Mouse (Mus musculus) lung, postnatal 0 days (tissue): ENCODE data around the gene Dnaaf2. TPM values are rescaled to one million over a fixed set of nuclear protein-coding genes. Genes with fewer than 3 reads are reported as not detected.

Experiments
- ATAC-seq: fragments of 200-750 bp; cut with Nextera tagmentation; 2 replicates; pipeline ENCODE4 v1.8.0; 2017; ENCODE audit warnings: moderate library complexity
- DNase-seq: peaks from one replicate; pipeline ENCODE4 v3.0.0-alpha.2; 2016; ENCODE audit warnings: low spot score
- H3K27ac ChIP-seq: fragments of 300-500 bp; sonication (generic); 2 replicates; pipeline ENCODE4 v1.5.1; 2014; ENCODE audit warnings: antibody characterized with exemption, mild to moderate bottlenecking, low read length, mixed read lengths
- H3K27me3 ChIP-seq: fragments of 300-500 bp; sonication (generic); replicated peaks from 2 replicates; pipeline ENCODE4 v1.6.1; 2014; ENCODE audit warnings: low read length, mixed read lengths; ENCODE audit not compliant: insufficient read depth
- H3K36me3 ChIP-seq: fragments of 300-500 bp; sonication (generic); 2 replicates; pipeline ENCODE4 v1.6.1; 2014; ENCODE audit warnings: low read length, mixed read lengths; ENCODE audit not compliant: insufficient read depth
- H3K4me1 ChIP-seq: fragments of 300-500 bp; sonication (generic); 2 replicates; pipeline ENCODE4 v1.6.1; 2014; ENCODE audit warnings: antibody characterized with exemption, low read depth, low read length, mixed read lengths; ENCODE audit not compliant: insufficient read depth
- H3K4me2 ChIP-seq: fragments of 300-500 bp; sonication (generic); replicated peaks from 2 replicates; pipeline ENCODE4 v1.6.1; 2014; ENCODE audit warnings: low read depth, mild to moderate bottlenecking, low read length, moderate library complexity, mixed read lengths
- H3K4me3 ChIP-seq: fragments of 300-500 bp; sonication (generic); 2 replicates; pipeline ENCODE4 v1.5.1; 2014; ENCODE audit warnings: low read depth, low read length
- H3K9ac ChIP-seq: fragments of 300-500 bp; sonication (generic); replicated peaks from 2 replicates; pipeline ENCODE4 v1.6.1; 2014; ENCODE audit warnings: low read depth, mild to moderate bottlenecking
- H3K9me3 ChIP-seq: fragments of 300-500 bp; sonication (generic); 2 replicates; pipeline ENCODE4 v1.6.1; 2016; ENCODE audit warnings: low read length, mixed read lengths
- CTCF ChIP-seq: IDR thresholded peaks from 2 replicates; pipeline ENCODE4 v1.5.1; 2016; ENCODE audit warnings: antibody characterized with exemption, mild to moderate bottlenecking
- EP300 ChIP-seq: IDR thresholded peaks from 2 replicates; pipeline ENCODE4 v1.6.1; 2016; ENCODE audit warnings: antibody characterized with exemption, mild to moderate bottlenecking, control low read depth
- WGBS: fragments of 180-500 bp; shearing (Covaris S2); extraction: QIAGEN DNeasy Blood & Tissue Kit; methylation state at CpG from one replicate; pipeline ENCODE4 v1.1.7; 2014; 5-methylcytosine and 5-hydroxymethylcytosine counted together
- microRNA-seq: library from miRNA; unstranded; fragments of <30 nt; microRNA quantifications from one replicate; pipeline ENCODE4, GENCODE M21; 2016
- polyA plus RNA-seq: library from polyadenylated mRNA; unstranded; fragments of >200 nt; fragmentation: Nextera tagmentation; extraction: Ambion mirVana; gene quantifications from 2 replicates; pipeline ENCODE4 v1.2.1, GENCODE M21; 2015

Dnaaf2 gene
- polyA plus RNA-seq, 1 experiment from 2014 or later: 5.8 TPM

DNA sequence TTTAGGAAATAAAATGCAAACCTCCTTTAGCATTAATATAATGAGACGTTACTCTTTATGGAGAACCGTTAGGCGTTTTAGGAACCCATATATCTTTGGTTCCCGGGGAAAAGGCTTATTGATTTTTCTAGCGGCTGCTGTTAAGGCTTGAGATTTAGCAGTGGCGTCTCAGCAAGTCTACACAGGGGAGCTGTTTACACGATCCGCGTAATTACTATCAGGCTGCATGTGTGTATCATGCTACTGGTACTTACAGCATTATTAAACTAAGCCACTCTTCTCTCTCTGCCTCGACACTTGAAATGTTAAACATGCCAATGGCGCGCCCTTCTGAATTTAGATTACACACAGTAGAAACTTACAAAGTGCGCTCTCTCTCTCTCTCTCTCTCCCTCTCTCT lies 48.2 kb downstream of the Dnaaf2 start:
- no peak overlapping the region for H3K9ac ChIP-seq
- ATAC-seq: no peak
- no peak for TF ChIP-seq CTCF
- TF ChIP-seq EP300: no peak
- no peaks in the 10 kb centered on the region for H3K36me3 ChIP-seq
- no peak overlapping the region for H3K4me3 ChIP-seq
- H3K27me3 ChIP-seq: no peaks in the 10 kb centered on the region
- H3K9me3 ChIP-seq: no peaks in the 10 kb centered on the region
- no peak for DNase-seq
- no peak overlapping the region for H3K27ac ChIP-seq
- no peak overlapping the region for H3K4me2 ChIP-seq
- H3K4me1 ChIP-seq: no peaks in the 10 kb centered on the region
- WGBS: 67% methylated on average over 13 of the region's 13 CpGs

DNA sequence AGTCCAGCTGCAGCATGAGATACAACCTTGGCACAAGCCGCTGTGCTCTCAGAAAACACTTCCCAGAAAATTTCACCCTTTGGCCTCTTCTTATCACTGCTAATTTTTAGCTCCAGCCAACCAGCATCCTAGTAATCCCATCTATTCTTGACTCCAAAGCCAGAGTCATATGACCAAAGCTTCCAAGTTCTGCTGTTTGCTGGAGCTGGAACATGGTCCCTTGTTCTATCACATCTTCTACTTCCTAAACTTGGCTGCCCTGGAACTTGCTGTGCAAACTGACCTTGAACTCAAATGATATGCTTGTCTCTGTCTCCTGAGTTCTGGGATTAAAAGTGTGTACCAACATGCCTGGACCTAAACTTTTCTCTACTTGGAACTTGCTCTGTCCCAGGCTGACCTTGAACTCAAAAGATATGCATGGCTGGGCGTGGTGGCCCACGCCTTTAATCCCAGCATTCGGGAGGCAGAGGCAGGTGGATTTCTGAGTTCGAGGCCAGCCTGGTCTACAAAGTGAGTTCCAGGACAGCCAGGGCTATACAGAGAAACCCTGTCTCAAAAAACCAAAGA lies 51.0 kb downstream of the Dnaaf2 start:
- no peak for TF ChIP-seq CTCF
- TF ChIP-seq EP300: no peak
- WGBS: 88% methylated on average over 5 of the region's 5 CpGs
- Histone ChIP-seq H3K27me3 (no peaks in the 10 kb centered on the region), H3K4me1 (no peaks in the 10 kb centered on the region), H3K9ac (no peak overlapping the region), H3K27ac (no peak overlapping the region), H3K4me2 (no peak overlapping the region), H3K36me3 (no peaks in the 10 kb centered on the region), H3K9me3 (no peaks in the 10 kb centered on the region), H3K4me3 (no peak overlapping the region)
- no peak for DNase-seq
- ATAC-seq: no peak

DNA sequence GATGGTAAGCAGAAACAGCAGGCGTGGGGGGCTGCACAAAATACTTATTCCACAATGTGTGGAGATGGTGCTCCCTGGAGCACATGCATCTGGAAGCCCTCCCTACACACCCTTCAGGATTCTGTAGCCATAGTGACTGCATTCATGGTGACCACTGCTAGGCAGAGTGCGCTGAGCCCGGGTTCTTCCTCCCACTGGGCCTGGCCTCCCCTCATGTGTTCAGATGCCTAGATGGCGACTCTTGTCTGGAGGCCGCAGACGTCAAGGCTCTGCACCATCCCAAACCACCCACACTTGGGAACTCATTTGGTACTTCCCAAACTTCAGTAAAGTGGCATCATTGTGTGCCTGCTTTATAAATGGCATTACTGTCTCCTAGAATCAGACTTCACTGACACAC lies 54.8 kb downstream of the Dnaaf2 start:
- ATAC-seq (no peak), DNase-seq (no peak)
- H3K4me2 ChIP-seq: no peak overlapping the region
- no peaks in the 10 kb centered on the region for H3K27me3 ChIP-seq
- no peaks in the 10 kb centered on the region for H3K9me3 ChIP-seq
- TF ChIP-seq EP300: no peak
- TF ChIP-seq CTCF: no peak
- H3K4me1 ChIP-seq: no peaks in the 10 kb centered on the region
- no peaks in the 10 kb centered on the region for H3K36me3 ChIP-seq
- no peak overlapping the region for H3K9ac ChIP-seq
- no peak overlapping the region for H3K4me3 ChIP-seq
- WGBS: 67% methylated on average over 6 of the region's 6 CpGs
- H3K27ac ChIP-seq: no peak overlapping the region

DNA sequence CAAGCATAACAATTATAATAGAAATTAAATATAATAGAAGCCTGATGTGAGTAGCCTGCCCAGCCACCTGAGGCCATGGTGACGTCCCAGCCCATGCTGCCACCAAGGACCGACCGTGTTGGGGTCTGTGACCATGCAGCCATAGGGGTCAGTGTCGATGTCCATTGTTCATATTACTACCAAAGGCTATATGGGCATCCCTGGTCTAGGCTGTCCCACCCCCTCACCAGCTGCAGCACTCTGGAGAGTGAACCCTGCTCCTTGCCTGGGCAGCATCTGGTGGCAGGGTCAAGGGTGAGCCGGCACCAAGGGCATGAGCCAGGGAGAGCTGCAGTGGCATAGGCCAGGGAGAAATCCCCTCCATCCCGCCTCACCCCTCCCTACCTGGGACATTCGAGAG lies 58.4 kb downstream of the Dnaaf2 start:
- TF ChIP-seq CTCF (no peak), EP300 (no peak)
- Histone ChIP-seq H3K36me3 (no peaks in the 10 kb centered on the region), H3K4me3 (no peak overlapping the region), H3K9me3 (no peaks in the 10 kb centered on the region), H3K27ac (no peak overlapping the region), H3K27me3 (no peaks in the 10 kb centered on the region), H3K4me1 (no peaks in the 10 kb centered on the region), H3K9ac (no peak overlapping the region), H3K4me2 (no peak overlapping the region)
- DNase-seq (no peak), ATAC-seq (no peak)
- 82% methylated on average over 7 of the region's 7 CpGs for WGBS

DNA sequence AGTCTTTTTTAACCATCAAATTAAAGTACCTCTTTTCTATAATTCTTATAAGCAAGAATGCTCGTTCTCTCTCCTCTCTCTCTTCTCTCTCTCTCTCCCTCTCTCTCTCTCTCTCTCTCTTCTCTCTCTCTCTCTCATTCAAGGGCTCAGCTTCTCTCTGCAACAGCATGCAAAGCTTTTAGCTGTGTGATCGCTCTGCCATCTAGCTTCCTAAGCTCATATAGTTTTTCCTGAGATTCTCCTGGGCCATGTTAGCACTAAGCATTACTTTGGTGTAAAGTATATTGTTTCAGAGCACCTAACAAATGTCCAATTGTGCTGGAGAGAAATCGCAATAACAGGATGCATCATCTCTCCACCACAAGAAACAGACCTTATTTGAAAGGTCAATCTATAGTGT lies 59.0 kb downstream of the Dnaaf2 start:
- Histone ChIP-seq H3K27ac (no peak overlapping the region), H3K4me2 (no peak overlapping the region), H3K9ac (no peak overlapping the region), H3K36me3 (no peaks in the 10 kb centered on the region), H3K4me1 (no peaks in the 10 kb centered on the region), H3K4me3 (no peak overlapping the region), H3K9me3 (no peaks in the 10 kb centered on the region), H3K27me3 (no peaks in the 10 kb centered on the region)
- ATAC-seq (no peak), DNase-seq (no peak)
- TF ChIP-seq CTCF (no peak), EP300 (no peak)
- 94% methylated on average over 3 of the region's 3 CpGs for WGBS

Small RNA genes within 50 kb of the gene (microRNA-seq; reads per million reads assigned to microRNA genes)
- gene Gm47287 (not detected), gene Gm47295 (not detected)

Other genes starting within 250 kb of the Dnaaf2 start
- gene Rps29, start 39.2 kb downstream of the Dnaaf2 start, polyA plus RNA-seq: 1,546 and 1,642 TPM in 2 replicates
- gene Lrr1, start 29.6 kb downstream of the Dnaaf2 start, polyA plus RNA-seq: 1.9 and 2.3 TPM in 2 replicates
- gene Rpl36al, start 14.3 kb downstream of the Dnaaf2 start, polyA plus RNA-seq: 481 and 510 TPM in 2 replicates
- 45.7 and 50.0 TPM in 2 replicates for gene Mgat2, start 14.3 kb downstream of the Dnaaf2 start, polyA plus RNA-seq
- 7.9 and 8.2 TPM in 2 replicates for gene Gm49383, start 1.3 kb downstream of the Dnaaf2 start, polyA plus RNA-seq
- gene Gm49384, start 5.8 kb upstream of the Dnaaf2 start, polyA plus RNA-seq: 6.3 and 6.4 TPM in 2 replicates
- 5.3 and 6.1 TPM in 2 replicates for gene Pole2, start 29.8 kb upstream of the Dnaaf2 start, polyA plus RNA-seq
- gene Klhdc1, start 42.7 kb upstream of the Dnaaf2 start, polyA plus RNA-seq: 22.7 and 25.5 TPM in 2 replicates
- gene Klhdc2, start 98.3 kb upstream of the Dnaaf2 start, polyA plus RNA-seq: 82.1 and 83.9 TPM in 2 replicates
- gene Nemf, start 158.7 kb upstream of the Dnaaf2 start, polyA plus RNA-seq: 65.5 and 68.5 TPM in 2 replicates
- 86.3 and 92.5 TPM in 2 replicates for gene Arf6, start 173.7 kb upstream of the Dnaaf2 start, polyA plus RNA-seq
- 2.6 and 3.2 TPM in 2 replicates for gene Gm9887, start 174.0 kb upstream of the Dnaaf2 start, polyA plus RNA-seq